Mouse (Mus musculus) stomach, postnatal 0 days (tissue): ENCODE results near the gene Tgoln1. TPM values are rescaled to one million over a fixed set of nuclear protein-coding genes. Genes with fewer than 3 reads are reported as not detected.

ENCODE experiments used
- ATAC-seq: fragments of 200-750 bp; cut with Nextera tagmentation; 2 replicates; pipeline ENCODE4 v1.8.0; 2017; ENCODE audit not compliant: low FRiP score, low TSS enrichment
- DNase-seq: peaks from one replicate; pipeline ENCODE4 v3.0.0-alpha.2; 2016; ENCODE audit warnings: low spot score
- H3K27ac ChIP-seq: fragments of 300-500 bp; sonication (generic); replicated peaks from 2 replicates; pipeline ENCODE4 v1.5.1; 2014; ENCODE audit warnings: mild to moderate bottlenecking, control low read depth
- H3K27me3 ChIP-seq: fragments of 300-500 bp; sonication (generic); 2 replicates; pipeline ENCODE4 v1.6.1; 2014; ENCODE audit warnings: low read length; ENCODE audit not compliant: control insufficient read depth, insufficient read depth
- H3K36me3 ChIP-seq: fragments of 300-500 bp; sonication (generic); 2 replicates; pipeline ENCODE4 v1.6.1; 2014; ENCODE audit warnings: low read length, mixed read lengths; ENCODE audit not compliant: control insufficient read depth, insufficient read depth
- H3K4me1 ChIP-seq: fragments of 300-500 bp; sonication (generic); replicated peaks from 2 replicates; pipeline ENCODE4 v1.6.1; 2014; ENCODE audit warnings: antibody characterized with exemption; ENCODE audit not compliant: control insufficient read depth, insufficient read depth
- H3K4me2 ChIP-seq: fragments of 300-500 bp; sonication (generic); replicated peaks from 2 replicates; pipeline ENCODE4 v1.6.1; 2014; ENCODE audit warnings: low read depth, mild to moderate bottlenecking, control low read depth, moderate library complexity
- H3K4me3 ChIP-seq: fragments of 300-500 bp; sonication (generic); 2 replicates; pipeline ENCODE4 v1.5.1; 2014; ENCODE audit warnings: low read depth, low read length, control low read depth
- H3K9ac ChIP-seq: fragments of 300-500 bp; sonication (generic); 2 replicates; pipeline ENCODE4 v1.6.1; 2014; ENCODE audit warnings: mild to moderate bottlenecking, low read length, control low read depth, mixed read lengths
- H3K9me3 ChIP-seq: fragments of 300-500 bp; sonication (generic); 2 replicates; pipeline ENCODE4 v1.6.1; 2016; ENCODE audit warnings: low read length; ENCODE audit not compliant: control insufficient read depth
- CTCF ChIP-seq: IDR thresholded peaks from 2 replicates; pipeline ENCODE4 v1.5.1; 2016; ENCODE audit warnings: antibody characterized with exemption, low read depth, mild to moderate bottlenecking, moderate library complexity
- EP300 ChIP-seq: optimal IDR thresholded peaks from 2 replicates; pipeline ENCODE3; 2016; ENCODE audit warnings: antibody characterized with exemption
- WGBS: fragments of 180-500 bp; shearing (Covaris S2); extraction: QIAGEN DNeasy Blood & Tissue Kit; methylation state at CpG from one replicate; pipeline ENCODE4 v1.1.7; 2014; 5-methylcytosine and 5-hydroxymethylcytosine counted together
- polyA plus RNA-seq: library from polyadenylated mRNA; unstranded; fragments of >200 nt; fragmentation: Nextera tagmentation; extraction: Ambion mirVana; gene quantifications from 2 replicates; pipeline ENCODE4 v1.2.1, GENCODE M21; 2015

The Tgoln1 gene
- polyA plus RNA-seq, 1 experiment from 2014 or later: 37.2 TPM

DNA sequence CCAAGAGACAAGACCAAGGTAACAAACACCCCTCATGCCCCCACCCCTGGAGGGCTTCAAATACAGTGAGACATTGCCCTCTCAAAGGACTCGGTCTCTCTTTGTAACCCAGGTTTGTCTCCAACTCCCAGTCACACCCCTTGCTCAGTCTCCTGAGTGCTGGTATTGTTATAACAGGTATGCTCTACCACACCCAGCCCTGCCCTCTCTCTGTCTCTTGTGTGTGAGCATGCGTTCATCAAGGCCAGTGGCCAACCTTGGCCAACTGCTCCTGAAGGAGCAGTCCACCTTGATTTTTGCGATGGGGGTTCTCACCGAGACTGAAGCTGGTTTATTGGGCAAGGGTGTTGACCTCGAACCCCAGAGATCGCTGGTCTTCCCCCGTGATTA lies 39.2 kb upstream of the Tgoln1 start:
- no peak for TF ChIP-seq EP300
- TF ChIP-seq CTCF: no peak
- no peaks in the 10 kb centered on the region for H3K9me3 ChIP-seq
- H3K36me3 ChIP-seq: no peaks in the 10 kb centered on the region
- no peaks in the 10 kb centered on the region for H3K27me3 ChIP-seq
- H3K9ac ChIP-seq: peak overlapping the region; percentile 1; the same call in 1 of the 2 replicates
- ATAC-seq: peak; percentile 43; the same call in 1 of the 2 replicates
- DNase-seq: peak; percentile 67
- no peak overlapping the region for H3K4me3 ChIP-seq
- peaks cover 26% of the 10 kb centered on the region for H3K4me1 ChIP-seq
- H3K27ac ChIP-seq: peak overlapping the region; percentile 84
- peak overlapping the region; percentile 42 for H3K4me2 ChIP-seq
- 63% methylated on average over 7 of the region's 7 CpGs for WGBS

DNA sequence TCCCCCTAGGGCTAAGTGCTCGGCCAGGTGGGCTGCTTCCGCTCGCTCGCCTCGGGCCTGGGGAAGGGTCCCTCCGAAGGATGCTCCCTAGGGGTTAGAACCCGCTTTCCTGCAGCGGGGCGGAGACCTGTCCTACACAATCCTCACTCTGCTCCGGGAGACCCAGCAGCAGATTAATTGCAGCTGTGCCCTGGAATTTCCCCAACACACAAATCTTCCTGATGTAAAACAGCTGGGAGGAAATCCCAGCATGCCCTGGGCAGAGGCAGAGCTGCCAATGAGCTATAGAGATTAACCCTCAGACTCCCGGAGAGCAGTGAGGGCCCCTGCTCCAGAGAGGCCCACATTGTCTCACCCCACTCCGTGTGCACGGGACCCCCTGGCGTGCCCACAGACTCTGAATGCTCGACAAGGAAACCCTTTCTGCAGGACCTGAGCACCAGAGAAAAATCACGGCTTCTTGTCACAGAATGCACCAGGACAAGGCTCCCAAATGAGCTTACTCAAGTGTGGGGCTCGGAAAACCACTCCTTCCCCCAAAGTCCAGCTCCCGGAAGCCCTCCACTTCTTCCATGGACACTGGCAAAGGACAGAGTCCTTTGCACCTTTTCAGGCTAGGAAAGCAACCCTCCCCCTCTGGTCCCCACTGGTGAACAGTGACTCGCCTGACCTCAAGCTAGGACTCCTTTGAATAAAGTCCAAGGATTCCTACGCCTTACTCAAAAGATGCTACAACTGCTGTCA lies 38.7 kb upstream of the Tgoln1 start:
- 24% methylated on average over 20 of the region's 20 CpGs for WGBS
- ATAC-seq: peak; percentile 19; the same call in 1 of the 2 replicates
- H3K4me3 ChIP-seq: no peak overlapping the region
- peak; percentile 59 for DNase-seq
- no peaks in the 10 kb centered on the region for H3K9me3 ChIP-seq
- TF ChIP-seq CTCF: no peak
- TF ChIP-seq EP300: peak; percentile 91
- H3K4me2 ChIP-seq: peak overlapping the region; percentile 42
- peaks cover 22% of the 10 kb centered on the region for H3K4me1 ChIP-seq
- H3K27ac ChIP-seq: peak overlapping the region; percentile 84
- no peaks in the 10 kb centered on the region for H3K36me3 ChIP-seq
- no peaks in the 10 kb centered on the region for H3K27me3 ChIP-seq
- peak overlapping the region; percentile 1 for H3K9ac ChIP-seq

DNA sequence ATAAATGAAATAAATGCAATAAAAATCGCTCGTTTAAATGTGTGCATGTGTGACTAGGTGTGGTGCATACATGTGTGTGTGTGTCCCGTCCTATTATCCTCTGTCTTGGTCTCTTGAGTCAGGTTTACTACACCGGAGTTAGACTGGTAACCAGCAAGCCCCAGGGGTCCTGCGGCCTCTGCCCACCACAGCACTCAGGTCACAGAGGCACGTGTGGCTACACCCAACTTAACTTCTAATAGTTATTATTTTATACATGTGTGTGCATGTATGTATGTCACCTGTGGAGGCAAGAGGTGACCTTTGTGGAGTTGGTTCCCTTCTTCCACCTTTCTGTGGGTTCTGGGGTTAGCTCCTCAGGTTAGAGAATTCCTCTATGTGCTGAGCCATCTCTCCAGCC lies 37.6 kb upstream of the Tgoln1 start:
- H3K4me1 ChIP-seq: peaks cover 16% of the 10 kb centered on the region
- no peak overlapping the region for H3K4me2 ChIP-seq
- no peaks in the 10 kb centered on the region for H3K36me3 ChIP-seq
- 88% methylated on average over 6 of the region's 6 CpGs for WGBS
- no peak overlapping the region for H3K4me3 ChIP-seq
- H3K27ac ChIP-seq: no peak overlapping the region
- TF ChIP-seq EP300 (no peak), CTCF (no peak)
- H3K27me3 ChIP-seq: no peaks in the 10 kb centered on the region
- no peak for ATAC-seq
- no peaks in the 10 kb centered on the region for H3K9me3 ChIP-seq
- no peak overlapping the region for H3K9ac ChIP-seq
- no peak for DNase-seq

DNA sequence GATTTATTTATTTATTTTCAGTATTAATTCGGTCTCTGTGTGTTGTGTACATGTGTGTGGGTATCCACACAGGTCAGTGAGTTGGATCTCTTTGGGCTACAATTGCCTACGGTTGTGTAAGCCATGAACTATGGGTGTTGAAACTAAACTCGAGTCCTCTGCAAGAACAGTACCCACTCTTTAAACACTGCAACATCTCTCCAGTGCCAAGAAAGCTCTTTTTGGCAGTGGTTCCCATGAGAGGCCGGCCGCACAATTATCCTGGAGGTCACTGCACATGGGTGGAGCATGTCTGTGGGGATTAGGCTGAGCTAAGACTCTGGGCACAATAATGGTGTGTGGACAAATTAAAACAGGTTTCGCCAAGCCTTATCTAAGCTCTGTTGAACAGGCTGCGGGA lies 36.6 kb upstream of the Tgoln1 start:
- Histone ChIP-seq H3K27me3 (no peaks in the 10 kb centered on the region), H3K9ac (no peak overlapping the region), H3K9me3 (no peaks in the 10 kb centered on the region), H3K4me2 (no peak overlapping the region), H3K4me3 (no peak overlapping the region), H3K4me1 (peaks cover 16% of the 10 kb centered on the region), H3K36me3 (no peaks in the 10 kb centered on the region), H3K27ac (peak overlapping the region; percentile 61)
- TF ChIP-seq EP300 (no peak), CTCF (no peak)
- peak; percentile 46 for ATAC-seq
- WGBS: 30% methylated on average over 7 of the region's 7 CpGs
- DNase-seq: peak; percentile 68

DNA sequence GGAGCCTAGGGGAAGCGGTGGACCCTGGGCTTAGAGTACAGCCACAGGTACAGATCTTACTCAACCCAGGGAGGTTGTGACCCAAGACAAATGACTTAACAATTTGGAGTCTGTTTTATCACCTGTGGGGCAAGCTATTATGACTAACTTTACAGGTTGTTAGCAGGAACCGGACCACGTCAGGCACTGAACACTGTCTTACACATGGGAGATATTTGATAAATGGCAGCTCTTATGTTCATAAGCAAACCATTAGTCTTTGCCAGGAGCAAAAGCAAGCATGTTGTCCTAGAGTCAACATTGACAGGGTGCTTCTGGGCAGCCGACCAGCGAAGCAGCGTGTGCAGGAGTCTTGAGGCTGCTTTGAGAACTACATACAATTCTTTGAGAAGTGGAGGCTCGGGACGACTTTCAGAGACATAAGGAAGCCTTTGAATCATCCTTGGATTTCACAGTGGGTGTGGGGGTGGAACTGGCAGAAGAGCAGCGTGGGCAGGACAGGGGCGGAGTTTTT lies 33.6 kb upstream of the Tgoln1 start:
- Histone ChIP-seq H3K27ac (peak overlapping the region; percentile 82), H3K27me3 (no peaks in the 10 kb centered on the region), H3K9ac (no peak overlapping the region), H3K4me1 (peaks cover 11% of the 10 kb centered on the region), H3K36me3 (no peaks in the 10 kb centered on the region), H3K4me2 (no peak overlapping the region), H3K9me3 (no peaks in the 10 kb centered on the region), H3K4me3 (no peak overlapping the region)
- ATAC-seq (peak; percentile 92), DNase-seq (peak; percentile 81)
- 28% methylated on average over 10 of the region's 10 CpGs for WGBS
- TF ChIP-seq EP300 (no peak), CTCF (peak; percentile 44)

DNA sequence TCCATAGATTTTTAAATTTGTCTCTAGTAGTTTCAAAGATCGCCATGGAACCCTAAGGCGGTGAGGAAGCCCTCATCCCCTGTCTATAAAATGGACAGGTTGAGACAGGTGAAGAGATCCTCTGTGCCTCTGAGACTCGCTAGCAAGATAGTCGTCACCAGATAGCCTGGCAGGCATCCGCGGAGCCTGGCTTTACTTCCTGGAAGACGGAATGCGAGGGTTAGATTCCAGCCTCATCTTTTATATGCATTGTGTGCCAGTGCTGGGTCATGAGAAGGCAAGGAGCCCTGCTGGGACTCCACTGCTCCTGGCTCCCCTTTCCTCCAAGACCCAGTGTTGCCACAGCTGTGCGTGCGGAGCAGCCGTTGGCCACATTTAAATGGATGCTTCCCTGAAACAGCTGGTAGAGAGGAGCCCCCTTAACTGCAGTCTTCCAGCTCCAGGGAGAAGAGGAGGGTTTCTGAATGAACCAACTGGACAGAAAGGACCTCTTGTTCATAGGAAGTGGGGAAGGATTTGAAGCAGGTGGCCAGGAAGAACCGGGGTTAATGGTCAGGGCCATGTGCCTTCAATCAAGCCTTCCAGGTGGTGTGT lies 31.3 kb upstream of the Tgoln1 start:
- DNase-seq (no peak), ATAC-seq (no peak)
- Histone ChIP-seq H3K36me3 (no peaks in the 10 kb centered on the region), H3K27me3 (no peaks in the 10 kb centered on the region), H3K4me2 (no peak overlapping the region), H3K4me3 (no peak overlapping the region), H3K27ac (no peak overlapping the region), H3K4me1 (peaks cover 4% of the 10 kb centered on the region), H3K9me3 (no peaks in the 10 kb centered on the region), H3K9ac (no peak overlapping the region)
- 62% methylated on average over 12 of the region's 12 CpGs for WGBS
- TF ChIP-seq CTCF (no peak), EP300 (no peak)
